Mouse (Mus musculus) heart, postnatal 10 days (tissue): ENCODE measurements around the gene Slc25a35. TPM values are rescaled to one million over a fixed set of nuclear protein-coding genes. Genes with fewer than 3 reads are reported as not detected.
A peak's percentile ranks its signal among the peaks of the same experiment; 100 is the strongest.
"Not testable (repeated sequence)": the region's sequence is repeated elsewhere in the genome, so short reads cannot be mapped to it uniquely, and the experiment has no call there.

Experiments used
- DNase-seq, 2 experiments: peaks; one replicate each; pipeline ENCODE4 v3.0.0; 2021
- intact Hi-C: fragments of 180-260 bp; cut with DNase I; formaldehyde crosslinking; loops from one replicate; pipeline ENCODE4 v1.15.1; 2025
- total RNA-seq, 2 experiments: library from RNA; stranded (reverse); gene quantifications; 2 replicates each; pipeline ENCODE4 v1.2.3; 2021

Gene Slc25a35
- total RNA-seq, result 1 to 10 TPM; 3.4 to 4.3 TPM

- DNase-seq, result peak; percentile 93 to 94
- intact Hi-C loops, result loop anchor here (2.0 to 5.0 kb wide), 3 partner anchors 15 to 70 kb away; no protein-coding TSS in a partner anchor
These were observed at the start of gene Slc25a35 for GRCm38 (mm10) chr11:68967337-68968282. Gene Slc25a35 (plus strand): TSS chr11:68968131.

DNA sequence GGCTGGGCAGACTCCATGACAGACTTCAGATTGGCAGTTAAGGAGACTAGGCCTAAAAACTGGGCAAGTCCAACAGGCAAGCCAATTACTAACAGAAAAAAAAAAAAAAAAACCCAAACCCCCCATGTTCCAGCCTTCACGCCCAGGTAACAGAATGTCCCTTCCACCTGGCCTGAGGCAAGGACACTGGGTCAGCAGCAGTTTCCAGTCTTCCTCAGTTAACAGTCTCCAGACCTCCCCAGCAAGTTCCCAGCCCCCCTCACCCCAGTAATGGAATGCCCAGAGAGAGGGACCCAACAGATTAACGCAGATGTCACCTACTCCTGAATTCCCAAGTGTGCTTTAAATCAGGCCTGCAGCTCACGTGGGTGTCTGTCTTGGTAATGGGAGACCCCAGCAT is 44.7 kb upstream of the Slc25a35 start:
- no peak for DNase-seq
- intact Hi-C loops, result no loop called here

GRCm38 (mm10) chr11:68924749-68925148 is 43.2 kb upstream of the Slc25a35 start:
- intact Hi-C loops, result no loop called here

GRCm38 (mm10) chr11:68926981-68927380 is 41.0 kb upstream of the Slc25a35 start, which contains the start of gene Odf4:
Gene Odf4 (minus strand): TSS chr11:68927081.
- intact Hi-C loops, result no loop called here
- no peak for DNase-seq

More at GRCm38 (mm10) chr11:68924749-68925148, 43.2 kb upstream of the Slc25a35 start:
- DNase-seq, result no peak

DNA sequence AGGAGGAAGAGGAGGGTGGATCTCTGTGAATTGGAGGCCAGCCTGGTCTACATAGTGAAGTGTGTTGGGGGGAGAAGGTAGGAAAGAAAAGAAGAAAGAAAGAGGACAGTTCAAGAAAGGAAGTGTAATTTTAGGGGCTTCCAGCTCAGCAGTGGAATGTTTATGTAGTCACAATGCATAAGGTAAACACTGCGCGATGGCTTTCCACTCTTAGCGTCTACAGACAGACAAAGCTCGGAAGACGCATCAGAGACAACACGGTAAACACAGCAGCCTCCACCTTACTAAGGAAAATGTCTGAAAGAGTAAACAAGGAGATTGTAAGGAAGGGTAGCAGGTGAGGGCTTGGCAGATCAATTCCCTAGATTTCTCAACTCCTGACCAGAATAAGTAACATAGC is 38.0 kb upstream of the Slc25a35 start:
- intact Hi-C loops, result no loop called here

DNA sequence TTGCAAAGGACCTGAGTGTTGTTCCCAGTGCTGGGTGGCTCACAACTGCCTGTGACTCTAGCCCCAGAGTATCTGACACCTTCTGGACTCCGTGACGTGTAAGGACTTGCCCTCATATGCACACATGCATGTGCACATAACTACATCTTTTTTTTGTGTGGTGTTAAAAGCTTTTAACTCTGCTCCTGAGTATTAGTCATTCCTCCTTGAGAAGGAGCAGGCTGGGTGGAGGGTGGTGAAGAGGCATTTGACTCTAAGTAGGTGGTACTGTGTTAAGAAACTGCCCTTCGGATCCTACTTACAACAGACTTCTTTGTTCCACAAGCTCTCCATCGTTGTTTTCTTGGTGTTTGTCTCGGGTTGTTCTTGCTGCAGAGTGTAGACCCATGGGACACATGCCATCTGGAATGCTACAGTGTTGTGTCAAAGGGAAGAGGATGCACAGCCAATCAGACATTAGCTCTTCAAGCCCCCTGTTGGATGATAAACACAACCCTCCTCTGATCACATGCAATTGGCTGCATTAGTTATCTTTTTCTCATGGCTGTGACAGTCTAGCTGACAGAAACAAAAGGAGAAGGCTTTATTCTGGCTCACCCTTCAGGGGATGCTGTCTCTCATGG is 33.9 kb upstream of the Slc25a35 start:
- DNase-seq, result no peak
- intact Hi-C loops, result no loop called here

More for the DNA sequence above, 38.0 kb upstream of the Slc25a35 start:
- no peak for DNase-seq

DNA sequence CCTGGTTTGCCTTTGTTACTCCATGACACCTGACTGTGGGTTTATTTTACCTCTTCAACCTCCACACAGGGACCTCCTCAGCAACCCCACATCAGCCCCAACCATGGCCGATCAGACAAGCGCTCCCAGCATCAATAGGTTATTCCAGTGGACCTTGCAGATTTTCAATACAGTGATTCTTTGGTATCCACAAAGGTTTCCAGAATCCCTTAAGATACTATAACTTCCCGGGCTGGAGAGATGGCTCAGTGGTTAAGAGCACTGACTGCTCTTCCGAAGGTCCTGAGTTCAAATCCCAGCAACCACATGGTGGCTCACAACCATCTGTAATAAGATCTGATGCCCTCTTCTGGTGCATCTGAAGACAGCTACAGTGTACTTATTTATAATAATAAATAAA is 31.0 kb upstream of the Slc25a35 start:
- intact Hi-C loops, DNase-seq: not testable (repeated sequence)

GRCm38 (mm10) chr11:68939451-68940304 is 28.3 kb upstream of the Slc25a35 start:
- intact Hi-C loops, result loop anchor here (5.0 kb wide), 1 partner anchor 32 kb away; no protein-coding TSS in a partner anchor
- peak; percentile 94 for DNase-seq

- intact Hi-C loops, result loop anchor here (5.0 kb wide), 1 partner anchor 33 kb away; no protein-coding TSS in a partner anchor
- no peak for DNase-seq
These were observed 27.4 kb upstream of the Slc25a35 start for GRCm38 (mm10) chr11:68940516-68940915.

GRCm38 (mm10) chr11:68942731-68943130 is 25.2 kb upstream of the Slc25a35 start:
- intact Hi-C loops, result loop anchor here (5.0 kb wide), 1 partner anchor 35 kb away; no protein-coding TSS in a partner anchor
- DNase-seq, result no peak

DNA sequence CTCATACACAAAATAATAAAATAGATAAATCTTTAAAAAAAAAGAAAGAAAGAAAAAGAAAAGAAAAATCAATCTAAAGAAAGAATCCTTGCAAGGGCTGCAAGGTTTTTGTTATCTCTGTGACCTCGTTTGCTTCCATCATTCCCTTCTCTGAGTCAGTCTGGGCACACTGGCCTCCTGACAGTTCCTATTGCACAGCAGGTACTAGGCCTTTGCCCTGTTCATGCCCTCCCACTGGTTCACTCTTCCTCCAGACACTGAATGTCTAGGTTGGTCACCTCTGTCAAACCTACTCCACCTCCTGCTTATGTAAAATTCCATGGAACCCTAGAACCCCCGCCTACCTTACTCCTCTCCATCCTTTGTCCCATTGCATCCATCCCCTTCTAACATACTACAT is 22.7 kb upstream of the Slc25a35 start:
- no peak for DNase-seq
- intact Hi-C loops, result no loop called here

DNA sequence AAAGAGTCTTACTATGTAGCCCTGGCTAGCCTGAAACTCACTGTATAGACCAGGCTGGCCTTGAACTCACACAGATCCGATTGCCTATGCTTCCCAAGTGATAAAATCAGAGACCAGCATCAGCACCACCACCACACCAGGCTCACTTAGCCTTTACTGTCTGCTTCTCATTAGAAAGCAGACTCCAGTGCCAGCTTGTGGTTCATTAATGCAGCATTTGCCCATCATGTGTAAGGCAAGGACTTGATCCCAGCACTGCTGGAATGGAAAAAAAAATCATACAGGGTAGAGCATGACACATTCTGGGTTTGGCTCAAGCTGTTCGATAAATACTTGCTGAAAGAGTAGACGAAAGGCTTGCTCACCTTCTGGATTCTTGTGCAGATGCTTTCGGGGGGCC is 21.9 kb upstream of the Slc25a35 start:
- intact Hi-C loops, result no loop called here

GRCm38 (mm10) chr11:68946806-68947440 is 21.0 kb upstream of the Slc25a35 start:
- intact Hi-C loops, result no loop called here
- DNase-seq, result no peak

More for the DNA sequence above, 21.9 kb upstream of the Slc25a35 start:
- no peak for DNase-seq

DNA sequence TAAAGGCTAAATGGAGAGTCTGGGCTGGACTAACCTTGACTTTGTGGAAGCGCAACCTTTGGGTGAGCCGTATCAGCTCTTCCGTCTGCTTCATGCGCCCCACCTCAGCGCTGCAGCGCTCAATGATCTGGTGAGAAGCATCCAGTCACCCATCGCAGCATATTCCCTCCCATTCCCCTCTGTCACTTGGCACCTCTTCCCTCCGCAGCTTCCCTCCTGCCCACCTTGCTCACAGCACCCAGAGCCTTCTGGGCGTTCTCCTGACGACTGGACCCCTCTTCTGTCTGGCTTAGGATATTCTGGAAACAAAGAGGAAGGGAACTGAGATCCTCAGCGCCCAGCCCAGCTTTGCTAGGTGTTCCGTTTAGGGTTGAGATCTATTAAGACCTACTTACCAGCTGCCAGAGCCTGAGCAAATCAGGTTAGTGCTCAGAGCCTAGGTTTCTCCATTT is 20.4 kb upstream of the Slc25a35 start:
- intact Hi-C loops, result no loop called here
- no peak for DNase-seq

DNA sequence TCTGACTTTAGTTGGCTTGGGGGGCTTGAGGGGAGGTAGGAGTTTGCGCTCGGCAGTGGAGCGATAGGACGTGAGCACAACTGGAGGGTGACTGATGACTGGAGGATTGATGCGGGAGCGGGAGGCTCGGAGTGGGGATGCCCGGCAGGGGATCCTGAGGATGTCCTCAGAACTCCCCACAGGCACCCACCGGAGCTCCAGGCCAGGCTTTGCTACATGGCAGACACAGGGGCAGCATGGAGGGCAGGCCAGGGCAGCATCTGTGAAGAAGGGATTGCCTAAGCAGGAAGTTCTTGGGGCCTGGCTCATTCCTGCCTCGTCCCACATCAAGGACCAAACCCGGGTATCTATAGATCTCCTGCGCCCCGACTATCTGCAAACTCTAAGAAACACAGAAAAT is 14.0 kb upstream of the Slc25a35 start:
- intact Hi-C loops, result no loop called here

DNA sequence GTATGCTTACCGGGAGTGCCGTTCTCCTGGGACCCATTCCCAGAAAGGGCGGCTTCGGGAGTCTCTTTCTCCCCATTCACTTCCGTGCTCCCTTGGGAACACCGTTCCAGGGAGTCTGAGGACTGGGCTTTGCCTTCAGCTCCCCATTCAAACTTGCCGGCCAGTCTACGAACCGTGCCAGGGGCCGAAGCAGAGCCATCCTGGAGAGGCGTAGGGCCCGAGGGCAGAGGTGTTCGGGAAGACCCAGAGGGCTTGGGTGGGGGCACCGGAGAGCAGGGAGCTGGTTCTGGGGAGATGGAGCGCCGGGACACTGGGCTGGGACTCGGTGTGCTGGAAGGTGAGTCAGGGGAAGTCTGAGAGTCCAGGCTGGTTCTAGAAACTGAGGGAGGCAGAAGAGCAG is 13.5 kb upstream of the Slc25a35 start:
- no peak for DNase-seq

More for the DNA sequence above, 14.0 kb upstream of the Slc25a35 start:
- no peak for DNase-seq

GRCm38 (mm10) chr11:68955473-68955872 is 12.5 kb upstream of the Slc25a35 start:
- intact Hi-C loops, result no loop called here
- no peak for DNase-seq

More for the DNA sequence above, 13.5 kb upstream of the Slc25a35 start:
- intact Hi-C loops, result no loop called here

DNA sequence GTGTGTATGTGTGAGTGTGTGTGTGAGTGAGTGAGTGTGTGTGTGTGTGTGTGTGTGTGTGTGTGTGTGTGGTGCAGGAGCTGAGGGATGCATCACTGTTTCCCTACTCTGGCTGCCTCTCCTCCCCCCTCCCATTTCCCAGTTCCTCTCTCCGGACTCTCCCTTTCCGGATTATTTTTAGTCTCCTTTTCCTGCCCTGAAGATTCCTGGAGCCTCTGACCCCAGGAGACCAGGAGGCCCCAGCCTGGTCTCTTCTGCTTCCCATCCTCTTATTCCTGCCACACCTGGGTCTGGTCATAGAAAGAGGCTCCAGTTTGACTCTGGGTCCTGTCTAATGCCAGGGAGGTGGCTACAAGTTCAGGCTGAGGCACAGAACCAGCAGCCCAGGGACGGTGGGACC is 11.8 kb upstream of the Slc25a35 start:
- peak; percentile 50 to 53 for DNase-seq
- intact Hi-C loops, result no loop called here

GRCm38 (mm10) chr11:68956697-68957096 is 11.2 kb upstream of the Slc25a35 start:
- DNase-seq, result peak; percentile 48 to 59

DNA sequence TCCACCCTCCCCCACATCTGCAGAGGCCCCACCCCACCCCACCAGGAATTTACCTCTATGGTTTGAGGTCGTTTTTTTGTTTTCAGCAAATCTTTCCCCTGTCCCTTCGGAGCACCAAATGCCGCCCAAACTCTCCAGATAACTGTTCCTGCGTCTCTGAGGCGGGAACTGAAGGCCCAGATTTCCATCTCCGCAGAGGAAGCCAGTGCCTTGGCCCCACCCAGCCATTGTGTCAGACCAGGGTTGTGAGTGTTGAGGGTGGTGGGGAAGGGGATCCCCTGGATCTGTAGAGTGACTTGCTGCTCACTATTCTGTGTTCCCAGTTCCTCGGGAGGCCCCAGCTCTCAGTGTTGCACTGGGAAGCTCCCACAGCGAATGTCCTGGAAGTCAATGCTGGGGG is 10.6 kb upstream of the Slc25a35 start, which contains the start of gene Arhgef15:
Arhgef15 (minus strand) TSS at position 173 of the 400 bp plus-strand sequence.
- intact Hi-C loops, result no loop called here
- peak in 1 of 2 experiments; percentile 42 for DNase-seq

More at GRCm38 (mm10) chr11:68956697-68957096, 11.2 kb upstream of the Slc25a35 start:
- intact Hi-C loops, result no loop called here
